Mouse (Mus musculus): ENCODE data around the gene Atp6v0e. TPM values are rescaled to one million over a fixed set of nuclear protein-coding genes. Genes with fewer than 3 reads are reported as not detected.

The Atp6v0e gene
- polyA plus RNA-seq, 1 experiment from 2014 or later: 305 TPM

DNA sequence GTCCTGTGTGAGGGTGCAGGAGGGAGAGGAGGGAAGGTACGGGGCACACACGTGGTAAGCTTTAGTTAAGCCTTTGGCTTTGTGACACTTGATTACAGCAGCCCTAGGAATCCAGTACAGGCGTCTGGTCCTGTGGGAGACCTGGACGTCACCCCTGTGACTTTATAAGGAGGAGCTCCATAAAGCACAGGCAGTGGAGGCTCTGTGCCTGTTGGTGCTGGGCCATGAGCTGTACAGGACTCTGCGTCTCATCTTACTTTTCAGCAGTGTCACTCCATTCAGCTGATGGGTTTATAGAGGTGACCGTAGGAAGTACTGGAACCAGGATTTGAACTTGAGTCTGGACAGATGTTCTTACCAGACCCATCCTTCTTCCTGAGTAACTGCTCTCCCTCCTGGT, 39.0 kb upstream of the Atp6v0e start:
- TF ChIP-seq CTCF (IDR thresholded peaks at IDR 0.05): no peak
- DNase-seq (ENCODE audit: low read depth, low spot score): no peak
- POLR2A ChIA-PET: no interaction called here
- CTCF ChIA-PET: no interaction called here
- in situ Hi-C loops (cut with MboI; ENCODE audit: low pct_unique_long_range_greater_than_20kb): no loop called here
- no peaks in the 10 kb centered on the region for H3K27me3 ChIP-seq
- no peak for ATAC-seq

- DNase-seq (ENCODE audit: low read depth, low spot score) (no peak), ATAC-seq (no peak)
- no peak for TF ChIP-seq CTCF (IDR thresholded peaks at IDR 0.05)
- no peaks in the 10 kb centered on the region for H3K27me3 ChIP-seq
- CTCF ChIA-PET: no interaction called here
- POLR2A ChIA-PET: no interaction called here
- in situ Hi-C loops (cut with MboI; ENCODE audit: low pct_unique_long_range_greater_than_20kb): no loop called here
Measured at GRCm38 (mm10) chr17:26624999-26625398, 38.0 kb upstream of the Atp6v0e start.

- no peaks in the 10 kb centered on the region for H3K27me3 ChIP-seq
- in situ Hi-C loops (cut with MboI; ENCODE audit: low pct_unique_long_range_greater_than_20kb): no loop called here
- CTCF ChIA-PET: no interaction called here
- ATAC-seq (no peak), DNase-seq (ENCODE audit: low read depth, low spot score) (no peak)
- TF ChIP-seq CTCF (IDR thresholded peaks at IDR 0.05): no peak
- POLR2A ChIA-PET: no interaction called here
Measured at GRCm38 (mm10) chr17:26625521-26626010, 37.5 kb upstream of the Atp6v0e start.

GRCm38 (mm10) chr17:26628479-26628878, 34.6 kb upstream of the Atp6v0e start:
- TF ChIP-seq CTCF (IDR thresholded peaks at IDR 0.05): no peak
- in situ Hi-C loops (cut with MboI; ENCODE audit: low pct_unique_long_range_greater_than_20kb): no loop called here
- DNase-seq (ENCODE audit: low read depth, low spot score) (no peak), ATAC-seq (no peak)
- CTCF ChIA-PET: no interaction called here
- POLR2A ChIA-PET: no interaction called here
- no peaks in the 10 kb centered on the region for H3K27me3 ChIP-seq

DNA sequence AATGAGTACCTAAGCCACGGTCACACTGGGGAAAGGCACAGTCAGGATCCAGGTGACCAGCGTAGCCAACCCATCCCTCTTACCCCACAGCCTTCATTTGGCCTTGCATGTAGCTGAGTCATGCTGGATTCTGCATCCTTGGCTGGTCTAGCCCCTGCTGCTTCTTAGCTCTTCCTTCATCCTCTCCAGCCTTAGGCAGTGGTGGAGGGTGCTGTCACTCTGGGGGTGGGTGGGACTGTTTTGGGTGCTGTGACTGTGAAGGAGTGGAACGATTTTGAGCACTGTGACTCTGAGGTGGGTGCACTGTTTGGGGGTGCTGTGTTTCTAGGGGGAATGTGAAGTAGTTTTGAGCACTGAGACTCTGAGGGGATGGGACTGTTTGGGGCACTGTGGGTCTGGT, 34.1 kb upstream of the Atp6v0e start:
- POLR2A ChIA-PET: no interaction called here
- H3K27me3 ChIP-seq: no peaks in the 10 kb centered on the region
- DNase-seq (ENCODE audit: low read depth, low spot score) (no peak), ATAC-seq (no peak)
- in situ Hi-C loops (cut with MboI; ENCODE audit: low pct_unique_long_range_greater_than_20kb): no loop called here
- CTCF ChIA-PET: no interaction called here
- TF ChIP-seq CTCF (IDR thresholded peaks at IDR 0.05): no peak

DNA sequence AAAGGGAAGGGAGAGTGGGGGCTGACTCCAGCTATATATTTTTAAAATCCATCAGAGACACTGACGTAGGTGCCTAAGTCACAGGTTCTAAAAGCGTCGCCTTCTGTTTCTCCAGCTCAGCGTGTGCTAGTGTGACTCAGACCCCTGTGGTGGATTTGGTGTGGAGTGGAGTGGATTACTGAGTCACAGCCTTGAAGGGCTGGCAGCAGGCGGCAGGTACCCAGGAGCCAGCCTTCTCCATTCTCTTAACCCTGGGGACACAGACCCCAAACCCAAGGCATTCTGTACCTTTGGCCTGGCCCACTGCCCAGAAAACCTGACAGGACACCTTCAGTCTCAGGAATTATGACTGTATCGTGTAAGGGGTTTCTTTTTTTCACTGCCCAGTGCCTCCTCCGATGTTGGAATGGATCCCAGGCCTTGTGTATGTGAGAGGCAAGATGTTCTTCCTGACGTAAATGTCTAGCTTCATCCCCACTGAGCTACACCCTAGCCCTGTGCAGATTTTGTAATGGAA, 31.2 kb upstream of the Atp6v0e start:
- ChIA-PET POLR2A (interaction anchor here (0.8 to 1.0 kb wide), 2 partner anchors 10 to 126 kb away, joined by 4 to 5 read pairs; no protein-coding TSS in a partner anchor), CTCF (interaction anchor here (1.3 kb wide), 1 partner anchor 11 kb away, joined by 3 read pairs; no protein-coding TSS in a partner anchor)
- H3K27me3 ChIP-seq: no peaks in the 10 kb centered on the region
- DNase-seq (ENCODE audit: low read depth, low spot score): peak; percentile 47
- in situ Hi-C loops (cut with MboI; ENCODE audit: low pct_unique_long_range_greater_than_20kb): loop anchor here (10.0 kb wide), 1 partner anchor 317 kb away; no protein-coding TSS in a partner anchor
- ATAC-seq: peak; percentile 42
- no peak for TF ChIP-seq CTCF (IDR thresholded peaks at IDR 0.05)

GRCm38 (mm10) chr17:26633186-26633585, 29.8 kb upstream of the Atp6v0e start:
- in situ Hi-C loops (cut with MboI; ENCODE audit: low pct_unique_long_range_greater_than_20kb): loop anchor here (10.0 kb wide), 1 partner anchor 318 kb away; no protein-coding TSS in a partner anchor
- no peak for TF ChIP-seq CTCF (IDR thresholded peaks at IDR 0.05)
- H3K27me3 ChIP-seq: no peaks in the 10 kb centered on the region
- DNase-seq (ENCODE audit: low read depth, low spot score): no peak
- ATAC-seq: no peak
- CTCF ChIA-PET: interaction anchor here (1.1 kb wide), 1 partner anchor 170 kb away, joined by 3 read pairs; no protein-coding TSS in a partner anchor
- POLR2A ChIA-PET: interaction anchor here (0.7 kb wide), 1 partner anchor 131 kb away, joined by 3 read pairs; no protein-coding TSS in a partner anchor

DNA sequence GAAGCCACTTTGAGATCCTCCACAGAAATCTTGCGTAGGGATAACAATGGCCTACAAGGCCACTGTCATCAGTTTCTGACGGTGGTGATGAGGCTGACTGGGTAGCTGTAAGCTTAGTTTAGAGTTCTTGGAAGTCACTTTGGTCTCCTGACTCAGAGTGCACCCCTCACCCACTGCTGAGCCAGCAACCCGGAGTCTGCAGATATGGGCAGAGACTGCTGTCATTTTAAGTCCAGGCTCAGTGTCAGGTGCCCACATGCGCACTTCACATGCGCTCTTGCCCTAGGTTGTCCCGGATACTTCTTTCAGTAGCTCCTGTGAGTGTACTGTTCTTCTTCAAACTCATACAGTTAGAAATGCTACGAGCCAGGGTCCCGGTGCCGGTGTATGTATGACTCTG, 29.1 kb upstream of the Atp6v0e start:
- in situ Hi-C loops (cut with MboI; ENCODE audit: low pct_unique_long_range_greater_than_20kb): loop anchor here (10.0 kb wide), 1 partner anchor 319 kb away; no protein-coding TSS in a partner anchor
- H3K27me3 ChIP-seq: no peaks in the 10 kb centered on the region
- ATAC-seq: no peak
- ChIA-PET POLR2A (interaction anchor here (1.1 kb wide), 1 partner anchor 13 kb away, joined by 4 read pairs; no protein-coding TSS in a partner anchor), CTCF (interaction anchor here (1.1 kb wide), 1 partner anchor 13 kb away, joined by 5 read pairs; no protein-coding TSS in a partner anchor)
- TF ChIP-seq CTCF (IDR thresholded peaks at IDR 0.05): no peak
- DNase-seq (ENCODE audit: low read depth, low spot score): no peak

DNA sequence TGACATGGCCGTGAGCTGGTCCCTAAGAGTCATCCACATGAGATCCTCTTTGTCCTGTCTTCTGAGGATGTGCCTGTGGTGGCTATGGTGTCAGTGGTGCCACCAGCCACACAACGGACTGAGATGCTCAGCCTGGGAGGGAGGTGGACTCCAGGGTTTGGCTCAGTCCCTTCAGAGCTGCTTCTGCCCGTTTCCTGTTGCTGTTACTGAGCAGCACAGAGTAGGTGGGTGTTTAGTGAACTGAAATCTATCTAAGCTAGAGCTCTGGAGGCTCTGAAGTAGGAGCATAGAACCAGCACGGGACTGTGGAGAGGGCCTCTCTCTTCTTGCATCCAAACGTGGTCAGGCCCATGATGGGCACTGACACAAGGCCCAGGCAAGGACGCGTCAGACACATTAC, 28.5 kb upstream of the Atp6v0e start:
- in situ Hi-C loops (cut with MboI; ENCODE audit: low pct_unique_long_range_greater_than_20kb): loop anchor here (10.0 kb wide), 1 partner anchor 320 kb away; no protein-coding TSS in a partner anchor
- no peak for TF ChIP-seq CTCF (IDR thresholded peaks at IDR 0.05)
- H3K27me3 ChIP-seq: no peaks in the 10 kb centered on the region
- ATAC-seq (no peak), DNase-seq (ENCODE audit: low read depth, low spot score) (no peak)
- ChIA-PET CTCF (interaction anchor here (0.8 to 1.1 kb wide), 2 partner anchors 13 to 127 kb away, joined by 3 to 5 read pairs; no protein-coding TSS in a partner anchor), POLR2A (interaction anchor here (1.1 kb wide), 1 partner anchor 13 kb away, joined by 4 read pairs; no protein-coding TSS in a partner anchor)

GRCm38 (mm10) chr17:26635951-26636350, 27.1 kb upstream of the Atp6v0e start:
- no peak for TF ChIP-seq CTCF (IDR thresholded peaks at IDR 0.05)
- DNase-seq (ENCODE audit: low read depth, low spot score) (no peak), ATAC-seq (no peak)
- H3K27me3 ChIP-seq: no peaks in the 10 kb centered on the region
- CTCF ChIA-PET: no interaction called here
- POLR2A ChIA-PET: interaction anchor here (0.7 to 2.5 kb wide), 2 partner anchors 14 to 129 kb away, joined by 3 to 13 read pairs; no protein-coding TSS in a partner anchor
- in situ Hi-C loops (cut with MboI; ENCODE audit: low pct_unique_long_range_greater_than_20kb): loop anchor here (5.0 to 10.0 kb wide), 3 partner anchors 129 to 321 kb away; no protein-coding TSS in a partner anchor

- H3K27me3 ChIP-seq: no peaks in the 10 kb centered on the region
- CTCF ChIA-PET: interaction anchor here (0.9 to 1.4 kb wide), 3 partner anchors 129 to 176 kb away, joined by 3 to 4 read pairs (median 4); no protein-coding TSS in a partner anchor
- no peak for TF ChIP-seq CTCF (IDR thresholded peaks at IDR 0.05)
- in situ Hi-C loops (cut with MboI; ENCODE audit: low pct_unique_long_range_greater_than_20kb): loop anchor here (5.0 to 10.0 kb wide), 3 partner anchors 131 to 323 kb away; no protein-coding TSS in a partner anchor
- DNase-seq (ENCODE audit: low read depth, low spot score) (no peak), ATAC-seq (no peak)
- POLR2A ChIA-PET: interaction anchor here (2.5 kb wide), 1 partner anchor 131 kb away, joined by 13 read pairs; no protein-coding TSS in a partner anchor
Measured at GRCm38 (mm10) chr17:26637851-26638250, 25.2 kb upstream of the Atp6v0e start.

All from Patski (cell line).